Mouse (Mus musculus) neural tube, embryonic 14.5 days (tissue): ENCODE data around the gene B4galnt3. TPM values are rescaled to one million over a fixed set of nuclear protein-coding genes. Genes with fewer than 3 reads are reported as not detected.

ENCODE experiments used
- ATAC-seq: fragments of 200-750 bp; cut with Nextera tagmentation; 2 replicates; pipeline ENCODE4 v1.8.0; 2017; ENCODE audit warnings: low read depth, mild to moderate bottlenecking, moderate TSS enrichment, moderate library complexity
- H3K27ac ChIP-seq: fragments of 300-500 bp; sonication (generic); 2 replicates; pipeline ENCODE4 v1.5.1; 2014; ENCODE audit warnings: low read depth, mild to moderate bottlenecking, control low read depth, low read length, moderate library complexity, mixed read lengths
- H3K27me3 ChIP-seq: fragments of 300-500 bp; sonication (generic); 2 replicates; pipeline ENCODE4 v1.6.1; 2014; ENCODE audit warnings: low read length; ENCODE audit not compliant: control insufficient read depth, insufficient read depth
- H3K36me3 ChIP-seq: fragments of 300-500 bp; sonication (generic); 2 replicates; pipeline ENCODE4 v1.6.1; 2014; ENCODE audit warnings: low read length, mixed read lengths; ENCODE audit not compliant: control insufficient read depth, insufficient read depth
- H3K4me1 ChIP-seq: fragments of 300-500 bp; sonication (generic); 2 replicates; pipeline ENCODE4 v1.6.1; 2014; ENCODE audit warnings: low read length; ENCODE audit not compliant: control insufficient read depth, insufficient read depth
- H3K4me2 ChIP-seq: fragments of 300-500 bp; sonication (generic); 2 replicates; pipeline ENCODE4 v1.6.1; 2014; ENCODE audit warnings: mild to moderate bottlenecking, low read depth, low read length, control low read depth
- H3K4me3 ChIP-seq: fragments of 300-500 bp; sonication (generic); 2 replicates; pipeline ENCODE4 v1.5.1; 2014; ENCODE audit warnings: low read depth, low read length, control low read depth, mixed read lengths
- H3K9ac ChIP-seq: fragments of 300-500 bp; sonication (generic); replicated peaks from 2 replicates; pipeline ENCODE4 v1.6.1; 2014; ENCODE audit warnings: low read depth, mild to moderate bottlenecking, control low read depth, low read length, mixed read lengths
- H3K9me3 ChIP-seq: fragments of 300-500 bp; sonication (generic); 2 replicates; pipeline ENCODE4 v1.6.1; 2016; ENCODE audit warnings: low read length; ENCODE audit not compliant: control insufficient read depth
- WGBS: fragments of 180-500 bp; shearing (Covaris S2); extraction: QIAGEN DNeasy Blood & Tissue Kit; methylation state at CpG from one replicate; pipeline ENCODE4 v1.1.7; 2014; 5-methylcytosine and 5-hydroxymethylcytosine counted together
- polyA plus RNA-seq: library from polyadenylated mRNA; unstranded; fragments of >200 nt; fragmentation: Nextera tagmentation; extraction: Ambion mirVana; gene quantifications from 2 replicates; pipeline ENCODE4 v1.2.1, GENCODE M21; 2014

B4galnt3 gene
- polyA plus RNA-seq, 1 experiment from 2014 or later = 0.09 TPM

DNA sequence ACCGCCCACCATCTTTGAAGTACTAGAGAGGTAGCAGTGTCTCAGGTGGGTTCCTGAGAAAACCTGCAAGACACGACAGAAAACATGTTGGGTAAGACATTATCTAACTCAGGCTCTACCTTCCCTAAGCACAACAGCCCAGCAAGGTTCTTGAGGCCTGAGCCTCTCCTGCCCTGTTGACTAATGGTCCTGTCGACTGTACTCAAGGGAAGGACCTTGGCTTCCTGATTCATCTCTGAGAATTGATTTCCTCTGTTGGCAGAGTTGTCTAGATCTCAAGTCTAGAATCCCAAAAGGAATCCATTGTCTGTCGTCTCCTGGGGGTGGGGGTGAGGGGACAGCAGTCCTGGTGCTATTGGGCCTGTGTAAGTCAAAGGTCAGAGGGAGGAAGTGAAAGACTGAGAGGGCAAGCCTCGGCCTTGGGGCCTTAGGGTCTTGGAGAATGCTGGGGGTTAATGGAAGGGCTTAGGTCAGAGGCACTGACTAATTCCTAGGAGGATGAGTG, 37.9 kb downstream of the B4galnt3 start:
- Histone ChIP-seq H3K4me2 (no peak overlapping the region), H3K36me3 (no peaks in the 10 kb centered on the region), H3K27ac (no peak overlapping the region), H3K9ac (no peak overlapping the region), H3K4me3 (no peak overlapping the region), H3K27me3 (no peaks in the 10 kb centered on the region), H3K9me3 (no peaks in the 10 kb centered on the region), H3K4me1 (no peaks in the 10 kb centered on the region)
- 73% methylated on average over 5 of the region's 5 CpGs for WGBS
- ATAC-seq = no peak

DNA sequence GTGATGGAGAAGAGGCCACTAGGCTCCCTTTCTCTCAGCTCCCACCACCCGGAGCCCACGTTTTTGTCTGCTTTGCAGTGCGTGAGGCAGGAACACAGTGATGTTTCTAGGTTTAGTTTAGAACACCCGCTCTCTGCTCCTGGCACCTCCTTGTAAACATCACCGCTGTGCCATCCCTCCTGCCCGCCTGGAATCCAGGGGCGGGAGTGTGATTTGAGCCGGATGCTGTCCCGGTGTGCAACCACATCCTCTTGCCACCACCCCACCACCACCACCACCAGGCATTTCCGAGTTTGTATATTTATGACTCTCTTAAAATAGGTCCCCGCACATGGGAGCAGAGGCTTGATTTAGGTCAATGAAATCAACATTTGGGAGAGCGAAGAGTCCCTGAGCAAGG, 38.7 kb downstream of the B4galnt3 start:
- Histone ChIP-seq H3K36me3 (no peaks in the 10 kb centered on the region), H3K4me2 (no peak overlapping the region), H3K4me1 (no peaks in the 10 kb centered on the region), H3K9ac (no peak overlapping the region), H3K27me3 (no peaks in the 10 kb centered on the region), H3K9me3 (no peaks in the 10 kb centered on the region), H3K4me3 (no peak overlapping the region), H3K27ac (no peak overlapping the region)
- WGBS = 83% methylated on average over 12 of the region's 12 CpGs
- no peak for ATAC-seq

DNA sequence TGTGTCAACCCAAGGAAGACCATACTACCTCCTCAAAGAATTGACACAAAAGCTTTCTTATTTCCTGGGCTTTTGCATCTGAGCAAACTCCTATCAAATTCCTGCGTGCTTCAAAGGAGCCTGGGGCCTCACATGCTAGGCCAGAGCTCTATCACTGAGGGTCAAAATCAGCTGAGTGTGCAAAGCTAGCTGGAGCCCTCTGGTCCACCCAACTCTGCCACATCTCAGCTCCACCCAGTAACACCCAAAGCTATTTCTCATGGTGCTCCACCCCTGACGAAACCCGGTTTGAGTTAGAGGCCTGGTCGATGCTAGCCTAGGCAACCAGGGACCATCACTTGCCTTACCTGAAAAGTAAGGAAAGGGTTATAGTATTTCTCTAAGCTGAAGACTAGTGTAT, 39.2 kb downstream of the B4galnt3 start:
- no peak for ATAC-seq
- Histone ChIP-seq H3K4me2 (no peak overlapping the region), H3K9me3 (no peaks in the 10 kb centered on the region), H3K9ac (no peak overlapping the region), H3K27ac (no peak overlapping the region), H3K27me3 (no peaks in the 10 kb centered on the region), H3K4me3 (no peak overlapping the region), H3K36me3 (no peaks in the 10 kb centered on the region), H3K4me1 (no peaks in the 10 kb centered on the region)
- WGBS = 70% methylated on average over 4 of the region's 4 CpGs

DNA sequence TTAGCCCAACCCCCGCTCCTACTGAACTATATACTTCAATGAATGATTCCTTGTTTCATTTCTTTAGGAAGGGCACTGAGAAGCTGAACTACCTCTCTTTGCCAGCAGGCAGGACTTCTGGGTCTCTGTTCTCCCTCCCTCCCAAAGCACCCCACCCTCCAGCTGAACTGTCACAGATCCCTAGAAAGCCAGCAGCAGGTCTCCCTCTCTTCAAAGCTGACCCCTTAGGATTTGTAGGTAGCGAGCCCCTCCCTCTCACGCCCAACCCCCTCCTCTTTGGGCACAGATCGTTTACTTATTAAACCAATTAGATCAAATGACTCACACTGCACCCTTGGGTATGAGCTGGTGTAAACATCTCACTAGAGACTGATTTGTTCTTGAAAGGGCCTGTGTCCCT, 39.7 kb downstream of the B4galnt3 start:
- Histone ChIP-seq H3K9ac (no peak overlapping the region), H3K27ac (no peak overlapping the region), H3K4me2 (no peak overlapping the region), H3K27me3 (no peaks in the 10 kb centered on the region), H3K9me3 (no peaks in the 10 kb centered on the region), H3K4me3 (no peak overlapping the region), H3K4me1 (no peaks in the 10 kb centered on the region), H3K36me3 (no peaks in the 10 kb centered on the region)
- ATAC-seq = no peak
- WGBS = 39% methylated on average over 4 of the region's 4 CpGs

DNA sequence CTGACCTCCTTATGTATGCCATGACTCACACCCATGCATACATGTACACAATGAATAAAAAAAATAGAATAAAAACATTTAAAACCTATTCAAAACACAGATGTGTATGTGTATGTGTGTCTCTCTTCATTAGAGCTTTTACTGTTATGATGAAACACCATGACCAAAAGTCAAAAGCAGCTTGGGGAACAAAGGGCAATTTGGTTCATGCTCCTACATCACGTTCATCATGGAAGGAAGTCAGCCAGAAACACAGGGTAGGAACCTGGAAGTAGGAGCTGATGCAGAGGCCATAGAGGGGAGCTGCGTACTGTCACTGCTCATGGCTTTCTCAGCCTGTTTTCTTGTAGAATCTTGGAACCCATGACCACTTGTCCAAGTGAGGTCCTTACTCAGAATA, 41.6 kb downstream of the B4galnt3 start:
- no peaks in the 10 kb centered on the region for H3K9me3 ChIP-seq
- no peak overlapping the region for H3K4me2 ChIP-seq
- WGBS = 89% methylated on average over 2 of the region's 2 CpGs
- H3K27ac ChIP-seq = no peak overlapping the region
- H3K36me3 ChIP-seq = no peaks in the 10 kb centered on the region
- no peaks in the 10 kb centered on the region for H3K27me3 ChIP-seq
- no peak for ATAC-seq
- H3K4me1 ChIP-seq = no peaks in the 10 kb centered on the region
- H3K9ac ChIP-seq = no peak overlapping the region
- no peak overlapping the region for H3K4me3 ChIP-seq

DNA sequence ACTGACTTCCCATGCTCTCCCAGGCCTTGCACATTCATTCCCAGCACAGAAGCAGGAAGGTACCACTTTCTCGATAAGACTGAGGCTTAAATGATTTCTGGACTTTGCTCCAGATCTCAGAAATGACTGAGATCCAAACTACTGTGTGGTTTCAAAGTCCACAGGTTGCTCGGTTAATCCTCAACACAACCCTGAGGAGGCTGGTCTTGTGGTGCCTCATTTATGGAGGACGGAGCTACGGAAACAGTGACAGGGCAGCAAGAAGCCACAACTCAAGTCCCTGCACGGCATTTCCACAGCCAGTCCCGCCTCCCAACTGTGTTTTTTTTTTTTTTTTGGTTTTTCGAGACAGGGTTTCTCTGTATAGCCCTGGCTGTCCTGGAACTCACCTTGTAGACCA, 43.3 kb downstream of the B4galnt3 start:
- no peak overlapping the region for H3K4me2 ChIP-seq
- no peaks in the 10 kb centered on the region for H3K4me1 ChIP-seq
- no peak for ATAC-seq
- 90% methylated on average over 7 of the region's 7 CpGs for WGBS
- H3K4me3 ChIP-seq = no peak overlapping the region
- H3K27me3 ChIP-seq = no peaks in the 10 kb centered on the region
- no peak overlapping the region for H3K27ac ChIP-seq
- no peaks in the 10 kb centered on the region for H3K9me3 ChIP-seq
- no peak overlapping the region for H3K9ac ChIP-seq
- H3K36me3 ChIP-seq = no peaks in the 10 kb centered on the region

DNA sequence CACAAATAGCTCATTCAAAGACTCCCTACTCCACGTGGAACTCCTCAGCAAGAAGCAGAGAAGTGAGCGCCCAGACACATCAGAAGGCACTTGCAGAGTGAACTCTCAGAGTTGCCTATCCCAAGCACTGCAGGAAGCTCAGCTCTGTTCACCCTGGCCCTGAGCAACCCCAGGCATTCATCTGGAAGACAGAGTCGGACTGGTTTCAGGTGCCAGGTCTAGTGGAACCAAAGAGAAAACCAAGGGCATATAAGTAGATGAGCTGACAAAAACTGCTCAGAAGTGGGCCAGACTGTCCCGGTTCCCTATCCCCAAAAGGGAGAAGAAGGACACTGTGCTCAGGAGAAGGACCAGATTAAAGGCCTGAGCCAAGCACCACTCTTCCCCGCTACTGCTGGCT, 44.5 kb downstream of the B4galnt3 start:
- no peak overlapping the region for H3K4me3 ChIP-seq
- no peaks in the 10 kb centered on the region for H3K4me1 ChIP-seq
- H3K27ac ChIP-seq = no peak overlapping the region
- H3K9ac ChIP-seq = no peak overlapping the region
- 76% methylated on average over 5 of the region's 5 CpGs for WGBS
- H3K36me3 ChIP-seq = no peaks in the 10 kb centered on the region
- H3K9me3 ChIP-seq = no peaks in the 10 kb centered on the region
- H3K4me2 ChIP-seq = no peak overlapping the region
- H3K27me3 ChIP-seq = no peaks in the 10 kb centered on the region
- no peak for ATAC-seq

DNA sequence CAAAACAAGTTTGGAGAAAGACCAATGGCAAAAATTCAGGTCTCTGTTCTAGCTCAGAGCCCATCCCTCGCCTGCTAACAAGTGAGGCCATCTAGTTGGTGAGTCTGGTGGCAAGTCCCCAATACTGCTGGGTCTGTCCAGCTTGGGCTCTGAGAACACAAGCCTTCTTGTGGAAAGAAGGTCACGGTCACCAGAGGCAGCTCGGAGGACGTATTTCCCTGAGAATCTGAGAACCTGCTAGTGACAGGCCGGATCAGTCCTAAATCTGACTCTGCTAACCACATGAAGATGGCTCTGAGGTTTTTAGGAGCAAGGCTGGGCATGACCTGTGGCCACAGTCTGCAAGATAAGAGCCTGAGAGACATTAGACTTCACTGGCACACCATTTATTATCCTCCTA, 47.7 kb downstream of the B4galnt3 start:
- ATAC-seq = no peak
- no peaks in the 10 kb centered on the region for H3K27me3 ChIP-seq
- H3K36me3 ChIP-seq = no peaks in the 10 kb centered on the region
- H3K27ac ChIP-seq = no peak overlapping the region
- no peak overlapping the region for H3K4me2 ChIP-seq
- H3K4me1 ChIP-seq = no peaks in the 10 kb centered on the region
- 91% methylated on average over 5 of the region's 5 CpGs for WGBS
- no peak overlapping the region for H3K4me3 ChIP-seq
- no peaks in the 10 kb centered on the region for H3K9me3 ChIP-seq
- no peak overlapping the region for H3K9ac ChIP-seq

DNA sequence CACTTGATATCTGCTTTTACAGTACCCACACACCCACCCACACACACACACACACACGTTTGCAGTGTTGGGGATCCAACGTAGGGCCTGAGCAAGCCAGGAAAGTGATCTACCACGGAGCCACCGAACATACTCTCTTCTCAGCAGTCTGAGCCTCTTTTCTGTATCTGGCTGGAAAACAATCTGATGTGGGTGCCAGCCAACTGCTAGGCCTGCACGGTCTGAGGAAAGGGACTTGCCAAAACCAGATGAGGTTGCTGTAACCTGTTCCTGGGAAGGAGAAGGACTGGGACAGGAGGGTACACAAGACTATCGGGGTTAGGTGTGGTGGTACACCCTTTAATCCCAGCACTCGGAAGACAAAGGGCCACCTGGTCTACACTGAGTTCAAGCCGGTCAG, 51.1 kb downstream of the B4galnt3 start:
- Histone ChIP-seq H3K9me3 (no peaks in the 10 kb centered on the region), H3K27me3 (no peaks in the 10 kb centered on the region), H3K4me1 (no peaks in the 10 kb centered on the region), H3K4me3 (no peak overlapping the region), H3K36me3 (no peaks in the 10 kb centered on the region), H3K9ac (no peak overlapping the region), H3K4me2 (no peak overlapping the region), H3K27ac (no peak overlapping the region)
- no peak for ATAC-seq
- WGBS = 83% methylated on average over 8 of the region's 8 CpGs

DNA sequence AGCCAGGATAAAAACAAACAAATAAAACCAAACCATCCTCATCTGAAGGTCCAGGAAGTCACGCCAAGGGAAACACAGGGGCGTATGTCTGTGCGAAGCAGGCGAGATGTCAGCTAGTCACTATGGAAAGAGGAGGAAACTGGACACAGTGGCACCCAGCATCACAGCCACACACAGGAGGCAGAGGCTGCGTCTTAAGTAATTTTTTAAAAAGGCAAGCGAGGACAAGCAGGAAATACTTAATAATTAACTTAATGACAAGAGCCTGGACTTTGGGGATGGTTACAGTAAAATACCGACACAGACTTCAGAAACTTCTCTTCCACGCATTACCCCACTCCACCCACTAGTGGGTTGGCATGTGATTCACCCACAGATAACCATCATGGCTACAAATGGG, 51.8 kb downstream of the B4galnt3 start:
- Histone ChIP-seq H3K4me1 (no peaks in the 10 kb centered on the region), H3K4me2 (no peak overlapping the region), H3K4me3 (no peak overlapping the region), H3K9me3 (no peaks in the 10 kb centered on the region), H3K27me3 (no peaks in the 10 kb centered on the region), H3K9ac (no peak overlapping the region), H3K27ac (no peak overlapping the region), H3K36me3 (no peaks in the 10 kb centered on the region)
- ATAC-seq = no peak
- WGBS = 85% methylated on average over 8 of the region's 8 CpGs
